Comparison of ENCODE assay signal across 22 mouse cellular contexts in genomic region chr13:93764321-93764973, GRCm38 (mm10). TPM values are rescaled to one million over a fixed set of nuclear protein-coding genes. Genes with fewer than 3 reads are reported as not detected.
DNase-seq lines count a peak whose midpoint lies in the region; ATAC-seq lines count a peak whose summit lies in the region.
"Had no signal": no experiment of that assay in that cellular context is flagged by ENCODE, and none has a peak within 500 bp of the region (broad histone marks: within the 10 kb centered on the region; RNA-seq: fewer than 3 reads in every experiment).

No protein-coding gene starts in this region.

- ATAC-seq in heart, embryonic 12.5 days (ENCODE audit: insufficient number of reproducible peaks, low FRiP score) = no peak
- peak; percentile 66 for ATAC-seq in monocyte, adult 5-6 weeks (replicated peaks; ENCODE audit: insufficient number of reproducible peaks, low FRiP score, low TSS enrichment, poor library complexity, severe bottlenecking)
- ATAC-seq: activated CD4-positive, CD25-positive, alpha-beta regulatory T cell, adult 4 months; forebrain, embryonic 14.5 days; Patski had no signal

- DNase-seq in heart, adult 11 months = peak; percentile 17
- peak; percentile 70 for DNase-seq in 416B (ENCODE audit: low read depth)
- peak; percentile 58 for DNase-seq in induced T-regulatory cell, adult 2 months (ENCODE audit: low read depth)
- DNase-seq in kidney, postnatal 4 days = no peak
- no peak for DNase-seq in urinary bladder, adult 2 months (ENCODE audit: low spot score)
- DNase-seq: adrenal gland, postnatal 14 days; cerebellum, adult 18-20 months; cerebellum, adult 9-11 months; gastrocnemius, postnatal 36 days; heart, adult 2 months had no signal

- H3K4me3 ChIP-seq in heart, embryonic 12.5 days = no peak overlapping the region
- H3K4me3 ChIP-seq: embryonic facial prominence, embryonic 15.5 days; erythroblast, embryonic 14.5 days; forebrain, embryonic 10.5 days; heart, adult 2 months; hindbrain, embryonic 10.5 days had no signal

- no peaks in the 10 kb centered on the region for H3K4me1 ChIP-seq in heart, embryonic 12.5 days (replicated peaks)
- H3K4me1 ChIP-seq: embryonic facial prominence, embryonic 15.5 days; forebrain, embryonic 10.5 days; hindbrain, embryonic 10.5 days had no signal

- H3K36me3 ChIP-seq in heart, embryonic 12.5 days = no peaks in the 10 kb centered on the region
- H3K36me3 ChIP-seq: embryonic facial prominence, embryonic 15.5 days; forebrain, embryonic 10.5 days; hindbrain, embryonic 10.5 days had no signal

- no peak overlapping the region for H3K9ac ChIP-seq in heart, embryonic 12.5 days
- H3K9ac ChIP-seq: embryonic facial prominence, embryonic 15.5 days; hindbrain, embryonic 14.5 days had no signal

- no peaks in the 10 kb centered on the region for H3K9me3 ChIP-seq in heart, embryonic 12.5 days (replicated peaks)
- H3K9me3 ChIP-seq: embryonic facial prominence, embryonic 15.5 days; forebrain, embryonic 10.5 days; hindbrain, embryonic 10.5 days had no signal

- H3K4me2 ChIP-seq in heart, embryonic 12.5 days = no peak overlapping the region
- H3K4me2 ChIP-seq: embryonic facial prominence, embryonic 15.5 days; heart, embryonic 11.5 days; hindbrain, embryonic 14.5 days had no signal

- no peak overlapping the region for H3K27ac ChIP-seq in heart, embryonic 12.5 days (ENCODE audit: poor library complexity, severe bottlenecking)
- H3K27ac ChIP-seq: embryonic facial prominence, embryonic 15.5 days; forebrain, embryonic 10.5 days; heart, adult 2 months; hindbrain, embryonic 10.5 days; hindbrain, embryonic 14.5 days had no signal

- 73% methylated on average over 13 of the region's 13 CpGs for WGBS in heart, embryonic 12.5 days

- no peaks in the 10 kb centered on the region for H3K27me3 ChIP-seq in heart, embryonic 12.5 days (replicated peaks)
- H3K27me3 ChIP-seq: CH12.LX; embryonic facial prominence, embryonic 15.5 days; Patski had no signal

RNA-seq across cellular contexts. Expression of gene Arsb, which starts 7.0 kb away (rescaled TPM):
- polyA plus RNA-seq in heart, embryonic 12.5 days (2016; fragmentation: Nextera tagmentation; extraction: Ambion mirVana) = 7.6 and 8.1 TPM in 2 replicates
- 20.5 to 65.1 TPM (median 21.5 TPM) in 3 replicates for total RNA-seq in monocyte, adult 5-6 weeks (2017)
- polyA plus RNA-seq in urinary bladder, adult 2 months (2012; rRNA removed) = 40.1 and 44.2 TPM in 2 replicates

Comparison
In these comparisons a context has a peak if more than half of its experiments do, and no peak if none do; other contexts are left out.
1. DNase-seq: peak in heart, adult 11 months (single experiment), 416B (single experiment) and induced T-regulatory cell, adult 2 months (single experiment); none in kidney, postnatal 4 days (0 of 2) and urinary bladder, adult 2 months (single experiment).